Mouse (Mus musculus): ENCODE data around the gene Tekt1. TPM values are rescaled to one million over a fixed set of nuclear protein-coding genes. Genes with fewer than 3 reads are reported as not detected.

Gene Tekt1
- polyA plus RNA-seq, 1 experiment from 2014 or later, result 10.4 TPM

- Histone ChIP-seq H3K9ac (ENCODE audit: low read length) (no peak overlapping the region), H3K27ac (ENCODE audit: low read depth, low read length) (no peak overlapping the region), H3K4me3 (ENCODE audit: low read depth, low read length) (no peak overlapping the region), H3K4me1 (ENCODE audit: control insufficient read depth, insufficient read depth, low read length) (0 out of 2 replicates have a peak, but pooled peaks cover 4% of the 10 kb centered on the region), H3K4me2 (ENCODE audit: low read length) (no peak overlapping the region), H3K27me3 (replicated peaks; ENCODE audit: control insufficient read depth, insufficient read depth, low read length) (no peaks in the 10 kb centered on the region; the same call in 1 of the 2 replicates), H3K9me3 (replicated peaks; ENCODE audit: control insufficient read depth, low read length) (no peaks in the 10 kb centered on the region), H3K36me3 (ENCODE audit: control insufficient read depth, insufficient read depth, low read length) (no peaks in the 10 kb centered on the region)
- ATAC-seq, result no peak
- 66% methylated on average over 8 of the region's 8 CpGs for WGBS
- DNase-seq (ENCODE audit: low spot score), result no peak
Observed at GRCm38 (mm10) chr11:72406079-72406675, 43.9 kb upstream of the Tekt1 start.

- no peaks in the 10 kb centered on the region for H3K36me3 ChIP-seq (ENCODE audit: control insufficient read depth, insufficient read depth, low read length)
- DNase-seq (ENCODE audit: low spot score) (no peak), ATAC-seq (no peak)
- H3K27me3 ChIP-seq (replicated peaks; ENCODE audit: control insufficient read depth, insufficient read depth, low read length), result no peaks in the 10 kb centered on the region; the same call in 1 of the 2 replicates
- H3K4me3 ChIP-seq (ENCODE audit: low read depth, low read length), result no peak overlapping the region
- 64% methylated on average over 4 of the region's 4 CpGs for WGBS
- 0 out of 2 replicates have a peak, but pooled peaks cover 1% of the 10 kb centered on the region for H3K4me1 ChIP-seq (ENCODE audit: control insufficient read depth, insufficient read depth, low read length)
- H3K4me2 ChIP-seq (ENCODE audit: low read length), result no peak overlapping the region
- H3K9ac ChIP-seq (ENCODE audit: low read length), result no peak overlapping the region
- no peak overlapping the region for H3K27ac ChIP-seq (ENCODE audit: low read depth, low read length)
- H3K9me3 ChIP-seq (replicated peaks; ENCODE audit: control insufficient read depth, low read length), result no peaks in the 10 kb centered on the region
Observed at GRCm38 (mm10) chr11:72405532-72405931, 43.3 kb upstream of the Tekt1 start.

- no peaks in the 10 kb centered on the region for H3K27me3 ChIP-seq (replicated peaks; ENCODE audit: control insufficient read depth, insufficient read depth, low read length)
- WGBS, result 88% methylated on average over 12 of the region's 12 CpGs
- H3K9ac ChIP-seq (ENCODE audit: low read length), result no peak overlapping the region
- H3K4me3 ChIP-seq (ENCODE audit: low read depth, low read length), result no peak overlapping the region
- DNase-seq (ENCODE audit: low spot score) (no peak), ATAC-seq (no peak)
- no peak overlapping the region for H3K27ac ChIP-seq (ENCODE audit: low read depth, low read length)
- H3K36me3 ChIP-seq (ENCODE audit: control insufficient read depth, insufficient read depth, low read length), result no peaks in the 10 kb centered on the region
- H3K4me1 ChIP-seq (ENCODE audit: control insufficient read depth, insufficient read depth, low read length), result no peaks in the 10 kb centered on the region
- no peaks in the 10 kb centered on the region for H3K9me3 ChIP-seq (replicated peaks; ENCODE audit: control insufficient read depth, low read length)
- no peak overlapping the region for H3K4me2 ChIP-seq (ENCODE audit: low read length)
Observed at GRCm38 (mm10) chr11:72402969-72403368, 40.7 kb upstream of the Tekt1 start.

- H3K4me3 ChIP-seq (ENCODE audit: low read depth, low read length), result no peak overlapping the region
- H3K27ac ChIP-seq (ENCODE audit: low read depth, low read length), result no peak overlapping the region
- no peaks in the 10 kb centered on the region for H3K27me3 ChIP-seq (replicated peaks; ENCODE audit: control insufficient read depth, insufficient read depth, low read length)
- ATAC-seq (no peak), DNase-seq (ENCODE audit: low spot score) (no peak)
- no peaks in the 10 kb centered on the region for H3K9me3 ChIP-seq (replicated peaks; ENCODE audit: control insufficient read depth, low read length)
- H3K4me1 ChIP-seq (ENCODE audit: control insufficient read depth, insufficient read depth, low read length), result no peaks in the 10 kb centered on the region
- WGBS, result 72% methylated on average over 5 of the region's 5 CpGs
- H3K36me3 ChIP-seq (ENCODE audit: control insufficient read depth, insufficient read depth, low read length), result no peaks in the 10 kb centered on the region
- no peak overlapping the region for H3K4me2 ChIP-seq (ENCODE audit: low read length)
- H3K9ac ChIP-seq (ENCODE audit: low read length), result no peak overlapping the region
Observed at GRCm38 (mm10) chr11:72402017-72402416, 39.8 kb upstream of the Tekt1 start.

GRCm38 (mm10) chr11:72401068-72401467 is 38.8 kb upstream of the Tekt1 start:
- Histone ChIP-seq H3K27me3 (replicated peaks; ENCODE audit: control insufficient read depth, insufficient read depth, low read length) (no peaks in the 10 kb centered on the region), H3K36me3 (ENCODE audit: control insufficient read depth, insufficient read depth, low read length) (no peaks in the 10 kb centered on the region), H3K4me2 (ENCODE audit: low read length) (no peak overlapping the region), H3K27ac (ENCODE audit: low read depth, low read length) (no peak overlapping the region), H3K4me1 (ENCODE audit: control insufficient read depth, insufficient read depth, low read length) (no peaks in the 10 kb centered on the region), H3K9me3 (replicated peaks; ENCODE audit: control insufficient read depth, low read length) (no peaks in the 10 kb centered on the region), H3K4me3 (ENCODE audit: low read depth, low read length) (no peak overlapping the region), H3K9ac (ENCODE audit: low read length) (no peak overlapping the region)
- WGBS, result 93% methylated on average over 12 of the region's 12 CpGs
- DNase-seq (ENCODE audit: low spot score), result no peak
- no peak for ATAC-seq

GRCm38 (mm10) chr11:72397811-72398525 is 35.7 kb upstream of the Tekt1 start:
- ATAC-seq, result no peak
- 83% methylated on average over 8 of the region's 8 CpGs for WGBS
- Histone ChIP-seq H3K9me3 (replicated peaks; ENCODE audit: control insufficient read depth, low read length) (no peaks in the 10 kb centered on the region), H3K27ac (ENCODE audit: low read depth, low read length) (no peak overlapping the region), H3K9ac (ENCODE audit: low read length) (no peak overlapping the region), H3K27me3 (replicated peaks; ENCODE audit: control insufficient read depth, insufficient read depth, low read length) (no peaks in the 10 kb centered on the region), H3K36me3 (ENCODE audit: control insufficient read depth, insufficient read depth, low read length) (no peaks in the 10 kb centered on the region), H3K4me2 (ENCODE audit: low read length) (no peak overlapping the region), H3K4me3 (ENCODE audit: low read depth, low read length) (no peak overlapping the region), H3K4me1 (ENCODE audit: control insufficient read depth, insufficient read depth, low read length) (no peaks in the 10 kb centered on the region)
- DNase-seq (ENCODE audit: low spot score), result no peak

GRCm38 (mm10) chr11:72397072-72397471 is 34.8 kb upstream of the Tekt1 start:
- WGBS, result 78% methylated on average over 10 of the region's 10 CpGs
- Histone ChIP-seq H3K27me3 (replicated peaks; ENCODE audit: control insufficient read depth, insufficient read depth, low read length) (no peaks in the 10 kb centered on the region), H3K9me3 (replicated peaks; ENCODE audit: control insufficient read depth, low read length) (no peaks in the 10 kb centered on the region)

GRCm38 (mm10) chr11:72396621-72397020 is 34.4 kb upstream of the Tekt1 start:
- DNase-seq (ENCODE audit: low spot score) (no peak), ATAC-seq (no peak)
- Histone ChIP-seq H3K9me3 (replicated peaks; ENCODE audit: control insufficient read depth, low read length) (no peaks in the 10 kb centered on the region), H3K9ac (ENCODE audit: low read length) (no peak overlapping the region), H3K4me1 (ENCODE audit: control insufficient read depth, insufficient read depth, low read length) (no peaks in the 10 kb centered on the region), H3K4me2 (ENCODE audit: low read length) (no peak overlapping the region), H3K27ac (ENCODE audit: low read depth, low read length) (no peak overlapping the region), H3K4me3 (ENCODE audit: low read depth, low read length) (no peak overlapping the region), H3K27me3 (replicated peaks; ENCODE audit: control insufficient read depth, insufficient read depth, low read length) (no peaks in the 10 kb centered on the region), H3K36me3 (ENCODE audit: control insufficient read depth, insufficient read depth, low read length) (no peaks in the 10 kb centered on the region)
- WGBS, result 93% methylated on average over 7 of the region's 7 CpGs

More at GRCm38 (mm10) chr11:72397072-72397471, 34.8 kb upstream of the Tekt1 start:
- no peaks in the 10 kb centered on the region for H3K4me1 ChIP-seq (ENCODE audit: control insufficient read depth, insufficient read depth, low read length)
- H3K4me2 ChIP-seq (ENCODE audit: low read length), result no peak overlapping the region
- no peak overlapping the region for H3K27ac ChIP-seq (ENCODE audit: low read depth, low read length)
- no peak overlapping the region for H3K4me3 ChIP-seq (ENCODE audit: low read depth, low read length)
- H3K9ac ChIP-seq (ENCODE audit: low read length), result no peak overlapping the region
- DNase-seq (ENCODE audit: low spot score) (peak; percentile 18), ATAC-seq (no peak)
- H3K36me3 ChIP-seq (ENCODE audit: control insufficient read depth, insufficient read depth, low read length), result no peaks in the 10 kb centered on the region

- no peaks in the 10 kb centered on the region for H3K9me3 ChIP-seq (replicated peaks; ENCODE audit: control insufficient read depth, low read length)
- DNase-seq (ENCODE audit: low spot score), result no peak
- H3K4me2 ChIP-seq (ENCODE audit: low read length), result no peak overlapping the region
- H3K36me3 ChIP-seq (ENCODE audit: control insufficient read depth, insufficient read depth, low read length), result no peaks in the 10 kb centered on the region
- H3K9ac ChIP-seq (ENCODE audit: low read length), result no peak overlapping the region
- H3K4me3 ChIP-seq (ENCODE audit: low read depth, low read length), result no peak overlapping the region
- H3K27me3 ChIP-seq (replicated peaks; ENCODE audit: control insufficient read depth, insufficient read depth, low read length), result no peaks in the 10 kb centered on the region
- H3K27ac ChIP-seq (ENCODE audit: low read depth, low read length), result no peak overlapping the region
- H3K4me1 ChIP-seq (ENCODE audit: control insufficient read depth, insufficient read depth, low read length), result no peaks in the 10 kb centered on the region
- WGBS, result 93% methylated on average over 6 of the region's 6 CpGs
- ATAC-seq, result no peak
Observed at GRCm38 (mm10) chr11:72395652-72396051, 33.4 kb upstream of the Tekt1 start.
